Mouse (Mus musculus) kidney, embryonic 16.5 days (tissue): ENCODE results near the gene Kcnip4. TPM values are rescaled to one million over a fixed set of nuclear protein-coding genes. Genes with fewer than 3 reads are reported as not detected.

Source experiments
- ATAC-seq: fragments of 200-750 bp; cut with Nextera tagmentation; 2 replicates; pipeline ENCODE4 v1.8.0; 2017; ENCODE audit warnings: moderate TSS enrichment; ENCODE audit not compliant: low FRiP score, low TSS enrichment
- H3K27ac ChIP-seq: fragments of 300-500 bp; sonication (generic); 2 replicates; pipeline ENCODE4 v1.5.1; 2014; ENCODE audit warnings: low read length
- H3K27me3 ChIP-seq: fragments of 300-500 bp; sonication (generic); 2 replicates; pipeline ENCODE4 v1.6.1; 2014; ENCODE audit warnings: low read length, control low read depth, mixed read lengths; ENCODE audit not compliant: insufficient read depth
- H3K36me3 ChIP-seq: fragments of 300-500 bp; sonication (generic); 2 replicates; pipeline ENCODE4 v1.6.1; 2014; ENCODE audit warnings: low read length, control low read depth, mixed read lengths; ENCODE audit not compliant: insufficient read depth
- H3K4me1 ChIP-seq: fragments of 300-500 bp; sonication (generic); 2 replicates; pipeline ENCODE4 v1.6.1; 2014; ENCODE audit warnings: low read length, control low read depth, mixed read lengths; ENCODE audit not compliant: insufficient read depth
- H3K4me2 ChIP-seq: fragments of 300-500 bp; sonication (generic); replicated peaks from 2 replicates; pipeline ENCODE4 v1.6.1; 2014; ENCODE audit warnings: low read depth, low read length
- H3K4me3 ChIP-seq: fragments of 300-500 bp; sonication (generic); 2 replicates; pipeline ENCODE4 v1.5.1; 2014; ENCODE audit warnings: mild to moderate bottlenecking, low read length
- H3K9ac ChIP-seq: fragments of 300-500 bp; sonication (generic); replicated peaks from 2 replicates; pipeline ENCODE4 v1.6.1; 2014; ENCODE audit warnings: low read length
- H3K9me3 ChIP-seq: fragments of 300-500 bp; sonication (generic); 2 replicates; pipeline ENCODE4 v1.6.1; 2016; ENCODE audit warnings: low read length, control low read depth
- WGBS: fragments of 180-500 bp; shearing (Covaris S2); extraction: QIAGEN DNeasy Blood & Tissue Kit; methylation state at CpG from one replicate; pipeline ENCODE4 v1.1.7; 2014; 5-methylcytosine and 5-hydroxymethylcytosine counted together
- polyA plus RNA-seq: library from polyadenylated mRNA; unstranded; fragments of >200 nt; fragmentation: Nextera tagmentation; extraction: Ambion mirVana; gene quantifications from 2 replicates; pipeline ENCODE4 v1.2.1, GENCODE M21; 2015

The Kcnip4 gene
- polyA plus RNA-seq, 1 experiment from 2014 or later: 0.65 TPM

- no peaks in the 10 kb centered on the region for H3K27me3 ChIP-seq
- H3K4me1 ChIP-seq: no peaks in the 10 kb centered on the region
- H3K4me2 ChIP-seq: no peak overlapping the region
- no peak for ATAC-seq
- H3K4me3 ChIP-seq: no peak overlapping the region
- no peaks in the 10 kb centered on the region for H3K36me3 ChIP-seq
- H3K27ac ChIP-seq: no peak overlapping the region
- WGBS: 45% methylated on average over 8 of the region's 8 CpGs
- H3K9me3 ChIP-seq: no peaks in the 10 kb centered on the region
- no peak overlapping the region for H3K9ac ChIP-seq
Observed at GRCm38 (mm10) chr5:48679733-48680595, 844.7 kb downstream of the Kcnip4 start.

GRCm38 (mm10) chr5:48662504-48662903 lies 862.2 kb downstream of the Kcnip4 start:
- H3K36me3 ChIP-seq: no peaks in the 10 kb centered on the region
- no peaks in the 10 kb centered on the region for H3K4me1 ChIP-seq
- H3K9ac ChIP-seq: no peak overlapping the region
- no peak overlapping the region for H3K4me2 ChIP-seq
- WGBS: 89% methylated on average over 3 of the region's 3 CpGs
- no peak overlapping the region for H3K27ac ChIP-seq
- no peak overlapping the region for H3K4me3 ChIP-seq
- no peak for ATAC-seq
- H3K27me3 ChIP-seq: no peaks in the 10 kb centered on the region
- H3K9me3 ChIP-seq: no peaks in the 10 kb centered on the region

GRCm38 (mm10) chr5:48659975-48660374 lies 864.7 kb downstream of the Kcnip4 start:
- H3K27ac ChIP-seq: no peak overlapping the region
- no peak for ATAC-seq
- no peaks in the 10 kb centered on the region for H3K36me3 ChIP-seq
- H3K4me3 ChIP-seq: no peak overlapping the region
- H3K9me3 ChIP-seq: no peaks in the 10 kb centered on the region
- no peak overlapping the region for H3K4me2 ChIP-seq
- H3K4me1 ChIP-seq: no peaks in the 10 kb centered on the region
- no peaks in the 10 kb centered on the region for H3K27me3 ChIP-seq
- H3K9ac ChIP-seq: no peak overlapping the region
- 94% methylated on average over 3 of the region's 3 CpGs for WGBS

- Histone ChIP-seq H3K4me1 (no peaks in the 10 kb centered on the region), H3K9me3 (no peaks in the 10 kb centered on the region), H3K4me3 (no peak overlapping the region), H3K27ac (no peak overlapping the region), H3K27me3 (no peaks in the 10 kb centered on the region), H3K9ac (no peak overlapping the region), H3K4me2 (no peak overlapping the region), H3K36me3 (no peaks in the 10 kb centered on the region)
- WGBS: 58% methylated on average over 4 of the region's 4 CpGs
- no peak for ATAC-seq
Observed at GRCm38 (mm10) chr5:48650496-48650895, 874.2 kb downstream of the Kcnip4 start.

- Histone ChIP-seq H3K4me1 (no peaks in the 10 kb centered on the region), H3K27ac (no peak overlapping the region), H3K9ac (no peak overlapping the region), H3K9me3 (no peaks in the 10 kb centered on the region), H3K4me3 (no peak overlapping the region), H3K27me3 (no peaks in the 10 kb centered on the region), H3K4me2 (no peak overlapping the region), H3K36me3 (no peaks in the 10 kb centered on the region)
- ATAC-seq: no peak
- 89% methylated on average over 6 of the region's 6 CpGs for WGBS
Observed at GRCm38 (mm10) chr5:48636675-48637074, 888.0 kb downstream of the Kcnip4 start.

GRCm38 (mm10) chr5:48633631-48634030 lies 891.1 kb downstream of the Kcnip4 start:
- H3K4me2 ChIP-seq: no peak overlapping the region
- H3K9ac ChIP-seq: no peak overlapping the region
- no peaks in the 10 kb centered on the region for H3K4me1 ChIP-seq
- H3K4me3 ChIP-seq: no peak overlapping the region
- H3K27ac ChIP-seq: no peak overlapping the region
- WGBS: 88% methylated on average over 3 of the region's 3 CpGs
- no peaks in the 10 kb centered on the region for H3K36me3 ChIP-seq
- no peaks in the 10 kb centered on the region for H3K9me3 ChIP-seq
- no peak for ATAC-seq
- H3K27me3 ChIP-seq: no peaks in the 10 kb centered on the region

DNA sequence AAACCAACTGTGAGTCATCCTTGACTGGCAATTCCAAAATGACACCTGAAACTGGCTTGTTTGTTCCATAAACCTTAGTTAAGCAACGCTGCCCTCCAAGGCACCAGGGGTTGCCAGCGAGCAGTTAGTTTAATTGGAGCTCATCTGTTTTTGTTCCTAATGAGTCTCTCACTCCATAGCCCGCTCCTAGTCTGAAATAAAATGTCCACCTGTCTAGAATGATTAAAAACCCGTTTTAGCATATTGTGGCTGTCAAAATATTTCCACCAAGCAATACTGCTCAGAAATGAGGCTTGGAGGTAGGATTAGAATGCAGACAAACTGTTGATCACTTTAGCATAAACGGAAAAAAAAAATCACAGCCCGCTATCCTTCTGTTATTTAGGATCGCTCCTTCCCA lies 901.3 kb downstream of the Kcnip4 start:
- Histone ChIP-seq H3K4me2 (no peak overlapping the region), H3K36me3 (no peaks in the 10 kb centered on the region), H3K27me3 (no peaks in the 10 kb centered on the region), H3K4me1 (no peaks in the 10 kb centered on the region), H3K27ac (no peak overlapping the region), H3K9me3 (no peaks in the 10 kb centered on the region), H3K9ac (no peak overlapping the region), H3K4me3 (no peak overlapping the region)
- no peak for ATAC-seq
- WGBS: 75% methylated on average over 7 of the region's 7 CpGs

DNA sequence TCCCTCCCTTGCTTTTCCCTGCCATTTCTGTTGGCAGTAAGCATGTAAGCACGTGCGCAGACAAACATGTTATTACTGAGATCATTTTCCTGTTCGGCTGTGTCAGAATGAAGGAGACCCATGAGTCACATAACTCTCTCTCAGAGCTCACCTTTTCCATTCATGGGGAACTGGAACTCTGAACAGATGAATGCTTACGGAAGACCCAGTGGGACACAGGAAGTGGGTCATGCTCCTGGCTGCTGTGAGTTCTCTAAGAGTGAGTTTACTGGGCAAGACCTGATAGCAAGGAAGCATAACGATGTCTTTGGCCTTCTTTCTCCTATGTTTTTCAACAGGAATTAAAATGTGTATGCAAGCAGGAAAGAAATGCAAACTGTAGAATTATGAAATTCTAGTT lies 917.8 kb downstream of the Kcnip4 start:
- H3K9ac ChIP-seq: no peak overlapping the region
- no peak overlapping the region for H3K4me3 ChIP-seq
- ATAC-seq: no peak
- H3K27me3 ChIP-seq: no peaks in the 10 kb centered on the region
- H3K4me2 ChIP-seq: no peak overlapping the region
- H3K9me3 ChIP-seq: no peaks in the 10 kb centered on the region
- 80% methylated on average over 5 of the region's 5 CpGs for WGBS
- no peaks in the 10 kb centered on the region for H3K4me1 ChIP-seq
- no peaks in the 10 kb centered on the region for H3K36me3 ChIP-seq
- no peak overlapping the region for H3K27ac ChIP-seq

DNA sequence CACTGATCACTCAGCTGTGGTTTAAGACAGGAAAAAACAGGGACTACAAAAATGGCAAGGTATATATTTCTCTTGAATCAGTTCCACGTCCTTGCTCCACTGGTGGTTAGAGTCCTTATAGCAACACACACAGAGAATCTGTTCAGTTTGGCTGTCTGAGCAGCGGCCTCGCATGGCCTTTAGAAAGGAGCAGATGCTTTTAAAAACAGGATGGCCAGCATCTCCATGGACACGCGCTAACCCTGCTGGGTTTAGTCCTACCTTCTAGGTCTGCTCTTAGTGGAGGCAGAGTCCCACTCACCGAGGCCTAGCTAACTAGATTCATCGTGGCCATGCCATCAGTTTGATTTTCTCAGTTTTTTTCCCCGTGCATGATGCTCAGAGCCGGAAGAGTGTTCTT lies 918.4 kb downstream of the Kcnip4 start:
- Histone ChIP-seq H3K4me3 (no peak overlapping the region), H3K9ac (no peak overlapping the region), H3K4me1 (no peaks in the 10 kb centered on the region), H3K9me3 (no peaks in the 10 kb centered on the region), H3K27me3 (no peaks in the 10 kb centered on the region), H3K4me2 (no peak overlapping the region), H3K36me3 (no peaks in the 10 kb centered on the region), H3K27ac (no peak overlapping the region)
- no peak for ATAC-seq
- 91% methylated on average over 9 of the region's 9 CpGs for WGBS

DNA sequence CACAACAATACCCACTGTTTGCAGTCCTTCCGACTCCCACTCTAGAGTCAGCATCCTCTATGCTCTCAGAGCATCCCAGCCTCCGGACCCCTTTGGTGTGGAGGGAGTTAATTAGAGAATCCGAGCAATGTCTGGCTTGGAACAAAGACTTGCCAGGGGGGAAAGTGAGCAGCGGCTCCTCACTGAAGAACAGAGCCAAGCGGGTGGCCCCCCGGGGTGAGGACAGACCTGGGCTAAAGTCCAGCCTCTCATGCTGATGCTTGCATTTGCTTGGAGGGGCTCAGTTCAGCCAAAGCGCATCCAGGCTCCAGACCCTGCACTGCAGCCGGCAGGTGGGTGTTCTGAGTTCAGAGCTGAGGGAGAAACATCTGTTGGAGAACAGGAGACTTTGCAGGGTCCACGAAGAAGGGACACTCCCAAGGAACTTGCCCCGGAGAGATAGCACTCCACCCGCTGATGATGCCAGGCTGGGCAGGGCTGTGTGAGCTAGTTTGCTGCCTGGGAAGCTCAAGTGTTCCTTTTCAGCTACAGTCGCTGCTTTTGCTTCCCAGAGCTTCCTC lies 925.1 kb downstream of the Kcnip4 start:
- WGBS: 1% methylated on average over 12 of the region's 12 CpGs
- Histone ChIP-seq H3K4me1 (0 out of 2 replicates have a peak, but pooled peaks cover 6% of the 10 kb centered on the region), H3K27ac (no peak overlapping the region), H3K4me2 (peak overlapping the region; percentile 42), H3K27me3 (peaks cover 13% of the 10 kb centered on the region), H3K9me3 (no peaks in the 10 kb centered on the region), H3K4me3 (peak overlapping the region; percentile 22), H3K9ac (no peak overlapping the region), H3K36me3 (no peaks in the 10 kb centered on the region)
- ATAC-seq: peak; percentile 67; the same call in 1 of the 2 replicates
